Mouse (Mus musculus) midbrain, postnatal 0 days (tissue): ENCODE data around the gene Srsf6. TPM values are rescaled to one million over a fixed set of nuclear protein-coding genes. Genes with fewer than 3 reads are reported as not detected.
"Not testable (repeated sequence)": the region's sequence is repeated elsewhere in the genome, so short reads cannot be mapped to it uniquely, and the experiment has no call there.

Experiments
- ATAC-seq: fragments of 200-750 bp; cut with Nextera tagmentation; 2 replicates; pipeline ENCODE4 v1.8.0; 2017; ENCODE audit warnings: moderate number of reproducible peaks, mild to moderate bottlenecking, moderate TSS enrichment, moderate library complexity; ENCODE audit not compliant: low FRiP score
- DNase-seq: peaks from one replicate; pipeline ENCODE4 v3.0.0-alpha.2; 2015; ENCODE audit warnings: low spot score
- H3K27ac ChIP-seq: fragments of 300-500 bp; sonication (generic); 2 replicates; pipeline ENCODE4 v1.5.1; 2014; ENCODE audit warnings: low read depth, mild to moderate bottlenecking, low read length, mixed read lengths
- H3K27me3 ChIP-seq: fragments of 300-500 bp; sonication (generic); 2 replicates; pipeline ENCODE4 v1.6.1; 2014; ENCODE audit warnings: low read length, control low read depth, mixed read lengths; ENCODE audit not compliant: insufficient read depth
- H3K36me3 ChIP-seq: fragments of 300-500 bp; sonication (generic); 2 replicates; pipeline ENCODE4 v1.6.1; 2014; ENCODE audit warnings: low read length, control low read depth, mixed read lengths; ENCODE audit not compliant: insufficient read depth
- H3K4me1 ChIP-seq: fragments of 300-500 bp; sonication (generic); 2 replicates; pipeline ENCODE4 v1.6.1; 2014; ENCODE audit warnings: mild to moderate bottlenecking, control low read depth, antibody characterized with exemption, low read length, mixed read lengths; ENCODE audit not compliant: insufficient read depth
- H3K4me2 ChIP-seq: fragments of 300-500 bp; sonication (generic); 2 replicates; pipeline ENCODE4 v1.6.1; 2014; ENCODE audit warnings: low read depth, mild to moderate bottlenecking, low read length, mixed read lengths; ENCODE audit not compliant: poor library complexity, severe bottlenecking
- H3K4me3 ChIP-seq: fragments of 300-500 bp; sonication (generic); 2 replicates; pipeline ENCODE4 v1.5.1; 2014; ENCODE audit warnings: low read depth, mild to moderate bottlenecking, low read length, moderate library complexity
- H3K9ac ChIP-seq: fragments of 300-500 bp; sonication (generic); replicated peaks from 2 replicates; pipeline ENCODE4 v1.6.1; 2014; ENCODE audit warnings: mild to moderate bottlenecking, low read length, moderate library complexity, mixed read lengths; ENCODE audit not compliant: poor library complexity, severe bottlenecking
- H3K9me3 ChIP-seq: fragments of 300-500 bp; sonication (generic); 2 replicates; pipeline ENCODE4 v1.6.1; 2016; ENCODE audit warnings: low read length, control low read depth
- CTCF ChIP-seq: IDR thresholded peaks from 2 replicates; pipeline ENCODE4 v1.5.1; 2016; ENCODE audit warnings: antibody characterized with exemption, mild to moderate bottlenecking
- WGBS: fragments of 180-500 bp; shearing (Covaris S2); extraction: QIAGEN DNeasy Blood & Tissue Kit; methylation state at CpG from one replicate; pipeline ENCODE4 v1.1.7; 2014; 5-methylcytosine and 5-hydroxymethylcytosine counted together
- polyA plus RNA-seq: library from polyadenylated mRNA; unstranded; fragments of >200 nt; fragmentation: Nextera tagmentation; extraction: Ambion mirVana; gene quantifications from 2 replicates; pipeline ENCODE4 v1.2.1, GENCODE M21; 2015
- total RNA-seq: library from RNA; depleted of rRNA; stranded (reverse); fragments of >200 nt; gene quantifications from 2 replicates; pipeline ENCODE4 v1.2.3, GENCODE M21; 2014; rRNA removed

The Srsf6 gene
- total RNA-seq (101 and 138 TPM in 2 replicates), polyA plus RNA-seq (134 and 135 TPM in 2 replicates)

DNA sequence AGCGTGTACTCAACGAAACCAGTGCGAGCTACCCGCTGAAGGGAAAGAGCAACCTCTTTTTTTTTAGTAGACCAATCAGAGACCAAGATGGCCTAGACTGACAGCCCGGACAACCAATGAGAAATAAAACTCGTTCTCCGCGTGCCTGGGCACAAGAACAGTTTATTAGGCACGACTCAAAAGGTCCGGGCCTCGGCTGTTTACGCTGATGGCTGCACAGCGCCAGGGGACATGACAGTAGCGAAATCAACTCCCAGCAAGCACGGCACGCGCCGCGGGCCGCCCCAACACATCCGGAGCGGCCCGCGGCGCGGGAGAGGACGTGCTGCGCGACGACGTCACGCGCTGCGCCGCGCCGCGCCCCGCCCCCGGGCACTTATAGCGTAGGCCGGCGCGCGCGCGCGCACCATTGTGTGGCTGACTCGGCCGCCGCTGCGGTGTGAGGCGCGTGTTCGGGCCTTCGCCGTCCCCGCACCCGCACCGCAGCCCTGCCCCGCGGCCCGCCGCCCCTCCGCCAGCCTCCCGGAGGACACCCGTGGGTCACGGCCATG, at the start of gene Srsf6:
Gene Srsf6, plus strand, starts transcription at position 406 of the 551 bp plus-strand sequence.
- peak; percentile 90 for ATAC-seq

DNA sequence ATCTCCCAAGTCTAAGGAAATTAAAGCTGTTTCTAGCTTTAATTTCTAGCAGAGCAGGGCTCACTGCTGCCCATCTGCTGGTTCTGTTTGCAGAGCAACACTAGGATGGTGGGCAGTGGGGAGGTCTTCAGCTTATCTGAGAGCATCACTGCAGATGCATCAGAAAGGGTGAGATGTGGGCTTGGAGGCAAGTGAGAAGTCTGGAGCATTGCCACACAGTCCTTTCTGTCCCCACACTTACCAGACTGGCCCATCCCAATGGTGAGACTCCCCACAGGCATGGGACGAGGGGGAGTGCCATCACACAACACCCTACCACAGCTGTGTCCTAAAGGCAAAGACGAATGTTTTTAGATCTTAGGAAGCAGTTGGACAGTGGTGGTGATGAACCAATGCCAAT, 47.2 kb upstream of the Srsf6 start:
- H3K4me1 ChIP-seq, result no peaks in the 10 kb centered on the region
- 68% methylated on average over 2 of the region's 2 CpGs for WGBS
- TF ChIP-seq CTCF, result no peak

More for the DNA sequence above, at the start of gene Srsf6:
- WGBS, result under 1% methylated on average over 63 of the region's 68 CpGs
- Histone ChIP-seq H3K36me3 (peaks cover 24% of the 10 kb centered on the region), H3K9ac (peak within 1 kb of the TSS; percentile 100), H3K4me2 (peak within 1 kb of the TSS; percentile 85), H3K27ac (peak within 1 kb of the TSS; percentile 100), H3K4me1 (no peaks in the 10 kb centered on the region), H3K27me3 (no peaks in the 10 kb centered on the region), H3K4me3 (peak within 1 kb of the TSS; percentile 97), H3K9me3 (no peaks in the 10 kb centered on the region)
- no peak for TF ChIP-seq CTCF
- peak; percentile 97 for DNase-seq

DNA sequence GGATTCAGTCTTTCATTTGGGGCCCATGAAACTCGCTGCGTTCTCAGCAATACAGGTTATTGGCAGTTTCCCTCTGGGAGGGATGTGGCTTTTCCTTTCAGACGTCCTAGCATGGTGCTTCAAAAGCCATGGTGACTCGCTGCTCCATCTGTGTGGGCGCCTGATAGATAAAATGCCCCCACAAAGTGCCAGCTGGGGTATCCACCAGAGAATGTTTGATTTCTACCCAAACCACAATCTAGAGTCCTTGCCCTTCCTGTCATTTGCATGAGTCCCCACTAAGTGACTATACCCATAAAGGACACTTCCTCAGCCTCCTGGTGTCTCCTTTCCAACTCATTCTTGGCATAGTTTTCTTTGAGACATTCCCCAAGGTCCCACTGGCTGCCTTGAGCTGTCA, 44.2 kb upstream of the Srsf6 start:
- no peak for TF ChIP-seq CTCF
- H3K9me3 ChIP-seq, result no peaks in the 10 kb centered on the region
- H3K4me1 ChIP-seq, result no peaks in the 10 kb centered on the region
- no peak overlapping the region for H3K4me3 ChIP-seq
- 80% methylated on average over 5 of the region's 5 CpGs for WGBS
- H3K36me3 ChIP-seq, result no peaks in the 10 kb centered on the region
- no peak overlapping the region for H3K9ac ChIP-seq
- DNase-seq (no peak), ATAC-seq (no peak)
- H3K4me2 ChIP-seq, result no peak overlapping the region
- no peak overlapping the region for H3K27ac ChIP-seq
- H3K27me3 ChIP-seq, result no peaks in the 10 kb centered on the region

More for the DNA sequence above, 47.2 kb upstream of the Srsf6 start:
- Histone ChIP-seq H3K9ac (no peak overlapping the region), H3K36me3 (no peaks in the 10 kb centered on the region), H3K27me3 (no peaks in the 10 kb centered on the region), H3K4me3 (no peak overlapping the region), H3K4me2 (no peak overlapping the region), H3K27ac (no peak overlapping the region), H3K9me3 (no peaks in the 10 kb centered on the region)
- ATAC-seq (no peak), DNase-seq (no peak)

DNA sequence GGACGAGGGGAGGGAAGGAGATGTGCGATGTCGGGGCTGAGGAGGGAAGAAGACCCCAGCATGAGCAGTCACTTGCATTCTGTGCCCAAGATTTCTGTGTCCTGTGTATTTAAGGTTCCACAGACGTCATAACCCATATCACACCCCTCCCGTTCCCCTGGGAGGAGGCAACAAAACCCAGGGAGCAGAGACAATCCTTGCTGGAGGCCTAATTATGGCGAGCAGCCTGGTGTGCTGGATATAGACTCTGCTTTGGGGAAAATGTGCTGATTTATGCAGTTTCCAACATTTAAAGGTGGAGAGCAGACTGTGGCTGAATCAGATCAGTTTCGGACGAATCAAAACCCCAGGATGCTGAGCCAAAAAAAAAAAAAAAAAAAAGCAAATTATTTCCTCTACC, 42.7 kb upstream of the Srsf6 start:
- no peak for TF ChIP-seq CTCF
- ATAC-seq, result no peak
- H3K36me3 ChIP-seq, result no peaks in the 10 kb centered on the region
- no peak for DNase-seq
- no peaks in the 10 kb centered on the region for H3K9me3 ChIP-seq
- H3K4me2 ChIP-seq, result no peak overlapping the region
- no peak overlapping the region for H3K9ac ChIP-seq
- H3K4me3 ChIP-seq, result no peak overlapping the region
- H3K27me3 ChIP-seq, result no peaks in the 10 kb centered on the region
- H3K27ac ChIP-seq, result no peak overlapping the region
- no peaks in the 10 kb centered on the region for H3K4me1 ChIP-seq
- 67% methylated on average over 8 of the region's 8 CpGs for WGBS

- TF ChIP-seq CTCF, result no peak
- H3K4me3 ChIP-seq, result no peak overlapping the region
- no peaks in the 10 kb centered on the region for H3K27me3 ChIP-seq
- no peak overlapping the region for H3K9ac ChIP-seq
- no peaks in the 10 kb centered on the region for H3K9me3 ChIP-seq
- H3K4me1 ChIP-seq, result no peaks in the 10 kb centered on the region
- no peak overlapping the region for H3K4me2 ChIP-seq
- H3K27ac ChIP-seq, result no peak overlapping the region
- ATAC-seq (peak; percentile 41; the same call in 1 of the 2 replicates), DNase-seq (peak; percentile 32)
- H3K36me3 ChIP-seq, result no peaks in the 10 kb centered on the region
- 60% methylated on average over 7 of the region's 7 CpGs for WGBS
Measured at GRCm38 (mm10) chr2:162889191-162889590, 42.1 kb upstream of the Srsf6 start.

GRCm38 (mm10) chr2:162889731-162890130, 41.6 kb upstream of the Srsf6 start:
- ATAC-seq (no peak), DNase-seq (no peak)
- no peaks in the 10 kb centered on the region for H3K9me3 ChIP-seq
- H3K27ac ChIP-seq, result no peak overlapping the region
- no peaks in the 10 kb centered on the region for H3K27me3 ChIP-seq
- TF ChIP-seq CTCF, result no peak
- no peaks in the 10 kb centered on the region for H3K36me3 ChIP-seq
- WGBS, result 74% methylated on average over 12 of the region's 12 CpGs
- no peak overlapping the region for H3K4me3 ChIP-seq
- H3K4me2 ChIP-seq, result no peak overlapping the region
- no peaks in the 10 kb centered on the region for H3K4me1 ChIP-seq
- no peak overlapping the region for H3K9ac ChIP-seq

DNA sequence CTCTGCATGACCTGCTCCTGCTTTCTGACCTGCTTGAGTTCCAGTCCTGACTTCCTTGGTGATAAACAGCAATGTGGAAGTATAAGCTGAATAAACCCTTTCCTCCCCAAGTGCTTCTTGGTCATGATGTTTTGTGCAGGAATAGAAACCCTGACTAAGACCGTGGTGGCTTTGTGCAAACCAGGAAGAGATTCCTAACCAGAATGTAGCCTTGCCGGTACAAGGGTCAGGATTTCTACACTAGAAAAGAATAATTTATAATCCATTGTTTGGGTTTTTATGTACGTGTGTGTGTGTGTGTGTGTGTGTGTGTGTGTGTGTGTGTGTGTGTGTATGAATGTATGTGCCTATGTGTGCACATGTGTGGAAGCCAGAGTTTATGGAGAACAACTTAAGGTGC, 38.3 kb upstream of the Srsf6 start:
- WGBS, result 88% methylated on average over 3 of the region's 3 CpGs
- not testable (repeated sequence) for ATAC-seq, DNase-seq, H3K9ac ChIP-seq, H3K9me3 ChIP-seq, H3K4me3 ChIP-seq, H3K4me1 ChIP-seq, H3K27ac ChIP-seq, H3K36me3 ChIP-seq, H3K27me3 ChIP-seq, H3K4me2 ChIP-seq

- ATAC-seq, result not testable (repeated sequence)
- WGBS, result 88% methylated on average over 20 of the region's 20 CpGs
Measured at GRCm38 (mm10) chr2:162899256-162899655, 32.1 kb upstream of the Srsf6 start.

More at GRCm38 (mm10) chr2:162899256-162899655, 32.1 kb upstream of the Srsf6 start:
- H3K4me3 ChIP-seq, H3K9me3 ChIP-seq, H3K27me3 ChIP-seq, H3K4me2 ChIP-seq, H3K36me3 ChIP-seq, H3K27ac ChIP-seq, H3K9ac ChIP-seq, DNase-seq, H3K4me1 ChIP-seq: not testable (repeated sequence)
